Mouse (Mus musculus) forebrain, postnatal 0 days (tissue): ENCODE measurements around the gene Myh2. TPM values are rescaled to one million over a fixed set of nuclear protein-coding genes. Genes with fewer than 3 reads are reported as not detected.

Experiments used
- ATAC-seq: fragments of 200-750 bp; cut with Nextera tagmentation; 2 replicates; pipeline ENCODE4 v1.8.0; 2017; ENCODE audit warnings: mild to moderate bottlenecking, moderate library complexity
- DNase-seq: peaks from one replicate; pipeline ENCODE4 v3.0.0-alpha.2; 2015
- H3K27ac ChIP-seq: fragments of 300-500 bp; sonication (generic); 2 replicates; pipeline ENCODE4 v1.5.1; 2014; ENCODE audit warnings: low read depth, mild to moderate bottlenecking, antibody characterized with exemption, low read length, moderate library complexity, mixed read lengths
- H3K27me3 ChIP-seq: fragments of 300-500 bp; sonication (generic); 2 replicates; pipeline ENCODE4 v1.6.1; 2014; ENCODE audit warnings: mild to moderate bottlenecking, low read length, mixed read lengths; ENCODE audit not compliant: insufficient read depth
- H3K36me3 ChIP-seq: fragments of 300-500 bp; sonication (generic); 2 replicates; pipeline ENCODE4 v1.6.1; 2014; ENCODE audit warnings: mild to moderate bottlenecking, moderate library complexity; ENCODE audit not compliant: insufficient read depth
- H3K4me1 ChIP-seq: fragments of 300-500 bp; sonication (generic); 2 replicates; pipeline ENCODE4 v1.6.1; 2014; ENCODE audit warnings: antibody characterized with exemption; ENCODE audit not compliant: insufficient read depth
- H3K4me2 ChIP-seq: fragments of 300-500 bp; sonication (generic); 2 replicates; pipeline ENCODE4 v1.6.1; 2014; ENCODE audit warnings: low read depth, mild to moderate bottlenecking, moderate library complexity
- H3K4me3 ChIP-seq: fragments of 300-500 bp; sonication (generic); 2 replicates; pipeline ENCODE4 v1.5.1; 2014; ENCODE audit warnings: low read depth, low read length, mixed read lengths
- H3K9ac ChIP-seq: fragments of 300-500 bp; sonication (generic); 2 replicates; pipeline ENCODE4 v1.6.1; 2014; ENCODE audit warnings: mild to moderate bottlenecking
- H3K9me3 ChIP-seq: fragments of 300-500 bp; sonication (generic); 2 replicates; pipeline ENCODE4 v1.6.1; 2016; ENCODE audit warnings: low read length
- CTCF ChIP-seq: sonication (generic); IDR thresholded peaks from 2 replicates; pipeline ENCODE4 v1.5.1; 2016; ENCODE audit warnings: antibody characterized with exemption, control low read depth, low read depth
- WGBS: fragments of 180-500 bp; shearing (Covaris S2); extraction: QIAGEN DNeasy Blood & Tissue Kit; methylation state at CpG from one replicate; pipeline ENCODE4 v1.1.7; 2014; 5-methylcytosine and 5-hydroxymethylcytosine counted together
- polyA plus RNA-seq: library from polyadenylated mRNA; unstranded; fragments of >200 nt; fragmentation: Nextera tagmentation; extraction: Ambion mirVana; gene quantifications from 2 replicates; pipeline ENCODE4 v1.2.1, GENCODE M21; 2015
- total RNA-seq: library from RNA; depleted of rRNA; stranded (reverse); fragments of >200 nt; gene quantifications from 2 replicates; pipeline ENCODE4 v1.2.3, GENCODE M21; 2014; rRNA removed

Gene Myh2
- total RNA-seq (0.31 and 0.33 TPM in 2 replicates), polyA plus RNA-seq (0.14 and 0.18 TPM in 2 replicates)

DNA sequence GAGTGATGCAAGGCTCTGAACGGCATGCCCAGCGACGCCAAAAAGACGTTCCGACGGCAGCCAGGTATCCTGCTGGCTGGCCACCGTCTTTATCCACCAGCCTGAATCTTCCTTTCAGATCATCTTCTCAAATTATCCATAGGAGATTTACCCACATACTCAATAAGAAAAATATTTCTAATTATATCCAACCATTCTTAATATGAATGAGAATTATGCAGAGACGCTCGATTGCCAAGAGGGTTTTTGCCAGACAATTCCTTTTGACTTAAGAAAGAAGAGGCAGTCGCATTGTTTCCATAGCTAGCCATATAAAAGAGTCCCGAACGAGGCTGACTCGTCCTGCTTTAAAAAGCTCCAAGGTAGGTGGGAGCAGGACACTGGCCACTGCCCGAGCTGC, at the start of gene Myh2:
Gene Myh2, plus strand, starts transcription at position 301 of the 400 bp plus-strand sequence.
- 59% methylated on average over 14 of the region's 14 CpGs for WGBS
- Histone ChIP-seq H3K4me1 (no peaks in the 10 kb centered on the region), H3K4me3 (no peak within 1 kb of the TSS), H3K27ac (no peak within 1 kb of the TSS), H3K9me3 (no peaks in the 10 kb centered on the region), H3K9ac (no peak within 1 kb of the TSS), H3K27me3 (no peaks in the 10 kb centered on the region), H3K36me3 (no peaks in the 10 kb centered on the region), H3K4me2 (no peak within 1 kb of the TSS)
- no peak for ATAC-seq
- no peak for DNase-seq
- TF ChIP-seq CTCF, result no peak

DNA sequence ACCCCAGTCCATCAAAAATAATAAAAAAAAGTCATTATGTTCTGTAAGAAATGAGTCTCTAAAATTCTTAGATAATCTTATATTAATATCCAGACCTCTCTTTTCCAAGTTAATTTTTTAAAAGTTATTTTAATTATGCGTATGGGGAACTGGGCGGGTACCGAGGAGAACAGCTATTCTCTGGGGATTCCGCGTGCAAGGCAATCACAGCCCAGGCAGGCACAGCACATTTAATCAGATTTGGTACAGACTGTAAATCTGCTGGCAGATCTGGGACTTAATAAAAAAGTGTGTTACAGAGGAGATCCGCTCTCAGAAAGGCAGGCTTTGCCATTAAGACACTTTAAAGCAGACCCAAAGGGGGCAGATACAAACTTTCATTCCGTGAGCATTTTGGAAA, 45.9 kb upstream of the Myh2 start:
- H3K4me2 ChIP-seq, result no peak overlapping the region
- no peak overlapping the region for H3K27ac ChIP-seq
- H3K4me3 ChIP-seq, result no peak overlapping the region
- DNase-seq, result no peak
- no peak overlapping the region for H3K9ac ChIP-seq
- no peaks in the 10 kb centered on the region for H3K27me3 ChIP-seq
- H3K36me3 ChIP-seq, result no peaks in the 10 kb centered on the region
- no peaks in the 10 kb centered on the region for H3K4me1 ChIP-seq
- no peak for ATAC-seq
- WGBS, result 70% methylated on average over 7 of the region's 7 CpGs
- H3K9me3 ChIP-seq, result no peaks in the 10 kb centered on the region
- no peak for TF ChIP-seq CTCF

DNA sequence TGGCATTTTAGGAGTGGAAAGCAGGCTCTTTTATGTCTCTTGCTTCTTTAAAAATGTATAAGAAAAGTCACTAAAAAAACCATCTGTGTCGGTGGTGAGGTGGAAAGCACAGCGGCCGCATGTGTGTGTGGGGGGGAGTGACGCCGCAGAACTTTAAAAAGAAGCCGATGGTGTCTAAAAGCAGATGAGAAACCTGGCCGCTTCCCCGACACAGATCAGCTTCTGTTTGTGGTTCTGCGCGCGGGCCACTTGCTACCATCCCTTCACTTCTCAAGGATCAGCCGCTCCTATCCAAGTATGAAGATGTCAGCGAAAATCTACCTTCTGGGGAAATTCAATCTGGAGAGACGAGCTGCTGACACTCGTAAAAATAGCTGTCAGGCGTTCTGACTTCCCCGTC, 45.5 kb upstream of the Myh2 start:
- ATAC-seq (no peak), DNase-seq (no peak)
- Histone ChIP-seq H3K4me1 (no peaks in the 10 kb centered on the region), H3K9ac (no peak overlapping the region), H3K27ac (no peak overlapping the region), H3K27me3 (no peaks in the 10 kb centered on the region), H3K4me3 (no peak overlapping the region), H3K4me2 (no peak overlapping the region), H3K9me3 (no peaks in the 10 kb centered on the region), H3K36me3 (no peaks in the 10 kb centered on the region)
- 78% methylated on average over 17 of the region's 17 CpGs for WGBS
- TF ChIP-seq CTCF, result no peak

DNA sequence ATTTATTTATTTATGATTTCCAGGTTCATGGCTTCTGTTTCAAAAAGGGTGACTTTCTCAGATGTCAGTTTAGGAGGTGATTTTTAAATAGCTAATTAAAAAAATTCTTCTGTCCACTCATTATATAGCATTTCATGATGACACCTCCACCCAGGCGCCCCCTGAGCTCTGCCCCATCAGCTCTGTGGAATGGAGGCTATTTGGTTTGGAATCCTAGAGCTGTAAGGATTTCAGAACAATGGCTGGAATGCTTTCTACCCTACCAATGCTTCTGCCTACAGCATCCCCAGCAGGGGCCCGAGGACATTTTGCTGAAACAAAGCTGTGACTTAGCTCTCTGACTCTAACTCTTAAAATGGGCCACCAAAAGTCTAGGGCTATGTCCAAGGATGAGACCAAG, 37.3 kb upstream of the Myh2 start:
- no peaks in the 10 kb centered on the region for H3K36me3 ChIP-seq
- no peaks in the 10 kb centered on the region for H3K9me3 ChIP-seq
- no peak for ATAC-seq
- H3K27me3 ChIP-seq, result no peaks in the 10 kb centered on the region
- no peaks in the 10 kb centered on the region for H3K4me1 ChIP-seq
- 72% methylated on average over 2 of the region's 2 CpGs for WGBS
- no peak overlapping the region for H3K27ac ChIP-seq
- no peak overlapping the region for H3K4me2 ChIP-seq
- TF ChIP-seq CTCF, result no peak
- no peak overlapping the region for H3K4me3 ChIP-seq
- DNase-seq, result no peak
- no peak overlapping the region for H3K9ac ChIP-seq

DNA sequence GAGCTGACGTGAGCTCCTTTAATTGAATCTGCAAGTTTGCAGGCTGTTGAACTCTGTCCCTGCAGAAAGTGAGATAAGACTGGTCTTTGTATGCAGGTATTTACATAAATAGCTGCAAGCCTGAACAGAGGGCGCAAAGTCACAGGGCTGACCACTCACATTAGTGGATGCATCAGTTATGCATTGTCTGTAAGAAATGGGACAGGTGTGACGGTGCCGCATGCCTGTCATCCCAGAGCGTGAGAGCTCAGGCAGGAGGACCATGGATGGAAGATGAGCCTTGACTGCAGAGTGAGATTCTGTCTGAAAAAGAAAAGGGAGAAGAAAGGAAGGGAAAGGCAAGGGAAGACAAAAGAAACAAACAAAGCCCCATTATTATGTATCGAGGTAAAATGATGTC, 36.2 kb upstream of the Myh2 start:
- DNase-seq (no peak), ATAC-seq (no peak)
- WGBS, result 75% methylated on average over 6 of the region's 6 CpGs
- Histone ChIP-seq H3K4me1 (no peaks in the 10 kb centered on the region), H3K27ac (no peak overlapping the region), H3K9me3 (no peaks in the 10 kb centered on the region), H3K27me3 (no peaks in the 10 kb centered on the region), H3K9ac (no peak overlapping the region), H3K4me2 (no peak overlapping the region), H3K4me3 (no peak overlapping the region), H3K36me3 (no peaks in the 10 kb centered on the region)
- no peak for TF ChIP-seq CTCF

DNA sequence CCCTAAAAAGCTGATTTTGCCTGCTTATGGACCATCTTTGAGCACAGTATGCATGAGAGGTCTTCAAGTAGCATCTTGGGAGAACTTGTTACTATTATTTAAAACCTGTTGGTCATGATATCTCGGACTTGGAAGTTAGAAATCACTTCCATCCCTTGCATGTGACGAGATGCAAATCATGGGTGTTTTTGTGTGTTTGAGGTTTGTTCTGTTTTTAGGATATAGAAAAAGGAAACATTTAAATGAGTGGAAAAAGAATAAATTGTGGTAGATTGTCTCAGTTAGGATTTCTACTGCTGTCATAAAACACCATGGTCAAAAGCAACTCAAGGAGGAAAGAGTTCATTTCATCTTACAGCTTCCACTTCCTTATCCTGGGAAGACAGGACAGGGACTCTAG, 35.3 kb upstream of the Myh2 start:
- H3K4me2 ChIP-seq, result no peak overlapping the region
- 90% methylated on average over 2 of the region's 2 CpGs for WGBS
- no peaks in the 10 kb centered on the region for H3K9me3 ChIP-seq
- no peaks in the 10 kb centered on the region for H3K36me3 ChIP-seq
- no peak for ATAC-seq
- TF ChIP-seq CTCF, result no peak
- H3K4me1 ChIP-seq, result no peaks in the 10 kb centered on the region
- DNase-seq, result no peak
- H3K27ac ChIP-seq, result no peak overlapping the region
- no peak overlapping the region for H3K9ac ChIP-seq
- H3K27me3 ChIP-seq, result no peaks in the 10 kb centered on the region
- H3K4me3 ChIP-seq, result no peak overlapping the region

DNA sequence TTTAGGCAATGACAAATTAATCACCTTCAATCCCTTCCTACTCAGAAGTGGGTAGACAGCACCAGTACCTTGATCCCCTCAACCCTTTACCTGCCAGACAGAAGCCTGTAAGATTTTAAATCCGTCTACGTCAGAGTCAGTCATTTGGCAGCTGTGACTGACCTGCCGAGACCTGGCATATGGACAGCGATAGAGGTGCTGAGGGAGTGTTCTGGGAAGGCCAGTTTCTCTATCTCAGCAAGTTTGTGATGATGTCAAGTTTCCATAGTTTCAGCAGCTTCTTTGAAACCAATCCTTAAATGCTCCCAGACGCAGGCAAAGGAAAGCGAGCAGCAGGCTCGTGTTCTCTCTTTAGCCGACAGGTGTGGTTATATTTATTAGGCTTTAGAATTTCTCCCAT, 31.3 kb upstream of the Myh2 start:
- 85% methylated on average over 8 of the region's 8 CpGs for WGBS
- H3K27ac ChIP-seq, result no peak overlapping the region
- no peak overlapping the region for H3K4me2 ChIP-seq
- H3K9me3 ChIP-seq, result no peaks in the 10 kb centered on the region
- no peak overlapping the region for H3K4me3 ChIP-seq
- H3K36me3 ChIP-seq, result no peaks in the 10 kb centered on the region
- DNase-seq (no peak), ATAC-seq (no peak)
- no peaks in the 10 kb centered on the region for H3K4me1 ChIP-seq
- no peaks in the 10 kb centered on the region for H3K27me3 ChIP-seq
- H3K9ac ChIP-seq, result no peak overlapping the region
- TF ChIP-seq CTCF, result no peak

DNA sequence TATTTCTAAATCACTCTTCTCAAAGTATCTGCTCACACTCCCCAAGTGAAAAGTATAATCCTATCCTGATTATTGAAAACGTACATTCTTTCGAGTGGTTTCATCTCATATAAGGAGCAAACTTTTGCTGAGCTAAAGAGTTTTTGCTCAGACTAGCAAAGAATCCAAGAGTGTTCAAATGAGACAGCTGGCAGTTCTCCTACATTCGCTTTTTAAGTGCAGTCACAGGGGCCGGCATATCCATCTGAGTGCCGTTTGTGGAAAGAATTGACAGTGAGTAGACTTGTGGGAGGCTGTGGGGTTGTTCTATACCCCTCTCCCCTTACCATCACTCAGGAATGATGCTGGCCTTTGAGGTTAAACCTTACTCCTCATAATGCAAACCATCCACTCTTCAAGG, 30.7 kb upstream of the Myh2 start:
- Histone ChIP-seq H3K4me1 (no peaks in the 10 kb centered on the region), H3K4me2 (no peak overlapping the region), H3K4me3 (no peak overlapping the region), H3K9me3 (no peaks in the 10 kb centered on the region), H3K27me3 (no peaks in the 10 kb centered on the region), H3K36me3 (no peaks in the 10 kb centered on the region), H3K9ac (no peak overlapping the region), H3K27ac (no peak overlapping the region)
- 74% methylated on average over 5 of the region's 5 CpGs for WGBS
- DNase-seq (no peak), ATAC-seq (no peak)
- TF ChIP-seq CTCF, result no peak
